Mouse (Mus musculus) G1E (cell line): ENCODE data around the gene Trf.

Experiments used
- CTCF ChIP-seq: IDR thresholded peaks from 2 replicates; pipeline ENCODE4 v1.5.1; 2012; ENCODE audit warnings: low read depth, low read length, inconsistent platforms, mixed read lengths
- GATA1 ChIP-seq: IDR thresholded peaks from 2 replicates; pipeline ENCODE4 v1.6.1; 2012; ENCODE audit warnings: borderline replicate concordance, low read length, inconsistent platforms, mixed read lengths
- GATA2 ChIP-seq: IDR thresholded peaks from 2 replicates; pipeline ENCODE4 v1.6.1; 2012; ENCODE audit warnings: low read depth, low read length, inconsistent platforms, borderline replicate concordance
- POLR2AphosphoS5 ChIP-seq: IDR thresholded peaks from 2 replicates; pipeline ENCODE4 v1.6.1; 2012; ENCODE audit warnings: low read depth, low read length, inconsistent platforms; ENCODE audit not compliant: insufficient replicate concordance
- TAL1 ChIP-seq: conservative IDR thresholded peaks from 2 replicates; pipeline ENCODE4 v1.6.1; 2012; ENCODE audit warnings: low read depth, low read length, inconsistent platforms, mixed read lengths

- TF ChIP-seq POLR2AphosphoS5 (no peak), CTCF (no peak), GATA2 (no peak), GATA1 (no peak), TAL1 (no peak)
These were observed 45.4 kb downstream of the Trf start for GRCm38 (mm10) chr9:103184855-103185254.
